Mouse (Mus musculus) erythroblast, embryonic 14.5 days (primary cell): ENCODE results near the gene Ociad1.

Experiments
- GATA1 ChIP-seq: IDR thresholded peaks from 2 replicates; pipeline ENCODE4 v1.6.1; 2012; ENCODE audit warnings: low read length, inconsistent platforms, mixed read lengths
- TAL1 ChIP-seq: IDR thresholded peaks from 3 replicates; pipeline ENCODE4 v1.6.1; 2012; ENCODE audit warnings: low read length, inconsistent platforms, mixed read lengths

DNA sequence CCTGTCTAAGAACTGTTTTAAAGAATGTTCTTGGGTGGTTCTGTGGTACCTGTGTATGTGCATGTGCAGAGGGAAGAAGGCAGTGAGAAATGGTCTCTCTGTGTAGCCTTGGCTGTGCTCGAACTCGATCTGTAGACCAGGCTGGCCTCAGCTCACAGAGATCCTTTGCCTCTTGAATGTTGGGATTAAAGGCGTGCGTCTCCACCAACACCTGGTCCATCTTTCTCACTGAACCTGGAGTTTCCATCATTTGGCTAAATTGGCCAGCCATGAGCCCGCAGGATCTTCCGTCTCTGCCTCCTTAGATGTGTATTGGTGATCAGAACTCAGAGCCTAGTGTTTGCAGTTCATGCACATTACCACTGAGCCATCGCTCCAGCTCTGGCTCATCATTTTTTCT lies 2.4 kb downstream of the Ociad1 start:
- TF ChIP-seq GATA1: no peak
- no peak for TF ChIP-seq TAL1
